Mouse (Mus musculus) liver, adult 2 months (tissue): ENCODE data around the gene Cacna1a.

Source experiments
- CTCF ChIP-seq: fragments of 200-500 bp; IDR thresholded peaks from 2 replicates; pipeline ENCODE4 v1.5.1; 2011; ENCODE audit warnings: low read depth, low read length, control low read depth
- POLR2A ChIP-seq: fragments of 200-500 bp; IDR thresholded peaks from 2 replicates; pipeline ENCODE4 v1.6.1; 2011; ENCODE audit warnings: low read length, control low read depth; ENCODE audit not compliant: insufficient read depth; ENCODE audit errors: extremely low read depth

- TF ChIP-seq CTCF = no peak
- no peak for TF ChIP-seq POLR2A
Measured at GRCm38 (mm10) chr8:84339320-84339719, 48.9 kb upstream of the Cacna1a start.
